Mouse (Mus musculus) CH12.LX (cell line): ENCODE measurements at regions not wholly inside any gene's neighbourhood (a gene's known extent, or its start where the extent isn't known, plus 50 kb on each side); places are given as distances from the start of the nearest gene placed in this dataset.

Experiments
- DNase-seq: peaks from one replicate; pipeline ENCODE4 v3.0.0-alpha.2; 2013; ENCODE audit errors: extremely low read depth
- H3K27ac ChIP-seq: 2 replicates; pipeline ENCODE4 v1.5.1; 2012; ENCODE audit warnings: low read depth, mild to moderate bottlenecking, control low read depth, moderate library complexity; ENCODE audit not compliant: insufficient read depth
- H3K27me3 ChIP-seq: replicated peaks from 2 replicates; pipeline ENCODE3; 2012; ENCODE audit warnings: inconsistent platforms
- H3K36me3 ChIP-seq, 2 experiments: replicated peaks in 1 of 2; 2 replicates each; pipeline versions ENCODE3 to v1.6.1; 2012; ENCODE audit warnings: inconsistent platforms in 1 of 2, low read length in 1 of 2, mild to moderate bottlenecking in 1 of 2, mixed read lengths in 1 of 2, moderate library complexity in 1 of 2; ENCODE audit not compliant: control insufficient read depth in 1 of 2, insufficient read depth in 1 of 2
- H3K4me1 ChIP-seq, 2 experiments: 2 replicates each; pipeline ENCODE4 v1.6.1; 2012; ENCODE audit warnings: inconsistent platforms in 1 of 2, moderate library complexity in 1 of 2; ENCODE audit not compliant: insufficient read depth in 2 of 2, control insufficient read depth in 1 of 2
- H3K4me2 ChIP-seq: 2 replicates; pipeline ENCODE4 v1.6.1; 2012; ENCODE audit warnings: low read depth, mild to moderate bottlenecking, control low read depth; ENCODE audit not compliant: poor library complexity, insufficient read depth, severe bottlenecking
- H3K4me3 ChIP-seq, 3 experiments: fragments of 150-350 bp in 1 of 3; sonication (generic) in 1 of 3; replicated peaks in 1 of 3; 2 replicates each; pipeline versions ENCODE3 to v1.5.1; 2011 to 2012; ENCODE audit warnings: low read depth in 2 of 3, low read length in 2 of 3, mild to moderate bottlenecking in 2 of 3, moderate library complexity in 2 of 3, control low read depth in 1 of 3, improper control_type of control experiment in 1 of 3, inconsistent platforms in 1 of 3, mixed read lengths in 1 of 3; ENCODE audit not compliant: poor library complexity in 1 of 3
- H3K79me2 ChIP-seq: replicated peaks from 2 replicates; pipeline ENCODE4 v1.6.1; 2012; ENCODE audit warnings: mild to moderate bottlenecking, moderate library complexity; ENCODE audit not compliant: control insufficient read depth, poor library complexity, insufficient read depth, severe bottlenecking; ENCODE audit errors: extremely low read depth
- H3K9ac ChIP-seq: 2 replicates; pipeline ENCODE4 v1.6.1; 2012; ENCODE audit warnings: low read depth, mild to moderate bottlenecking, control low read depth, moderate library complexity; ENCODE audit not compliant: insufficient read depth
- H3K9me3 ChIP-seq: replicated peaks from 2 replicates; pipeline ENCODE3; 2012; ENCODE audit warnings: low read length, inconsistent platforms, mixed read lengths
- CHD1 ChIP-seq: IDR thresholded peaks from 2 replicates; pipeline ENCODE4 v1.6.1; 2012; ENCODE audit warnings: low read depth, low read length, improper control_type of control experiment, inconsistent platforms
- CHD2 ChIP-seq: IDR thresholded peaks from 2 replicates; pipeline ENCODE4 v1.6.1; 2011; ENCODE audit warnings: low read length, improper control_type of control experiment
- E2F4 ChIP-seq: IDR thresholded peaks from 2 replicates; pipeline ENCODE4 v1.6.1; 2011; ENCODE audit warnings: low read depth, low read length, improper control_type of control experiment; ENCODE audit not compliant: insufficient replicate concordance
- ELF1 ChIP-seq: IDR thresholded peaks from 2 replicates; pipeline ENCODE4 v1.6.1; 2014; ENCODE audit warnings: low read depth, mild to moderate bottlenecking, inconsistent platforms, low read length, improper control_type of control experiment
- JUND ChIP-seq: conservative IDR thresholded peaks from 2 replicates; pipeline ENCODE4 v1.6.1; 2011; ENCODE audit warnings: low read depth, low read length, improper control_type of control experiment
- KAT2A ChIP-seq: IDR thresholded peaks from 2 replicates; pipeline ENCODE4 v1.6.1; 2012; ENCODE audit warnings: low read length, improper control_type of control experiment, inconsistent platforms; ENCODE audit not compliant: insufficient replicate concordance
- MEF2A ChIP-seq: IDR thresholded peaks from 2 replicates; pipeline ENCODE4 v1.6.1; 2014; ENCODE audit warnings: low read depth, mild to moderate bottlenecking, inconsistent platforms, low read length, improper control_type of control experiment, borderline replicate concordance
- PAX5 ChIP-seq: IDR thresholded peaks from 2 replicates; pipeline ENCODE4 v1.6.1; 2012; ENCODE audit warnings: low read length, inconsistent platforms, mixed read lengths
- SIN3A ChIP-seq: IDR thresholded peaks from 2 replicates; pipeline ENCODE4 v1.6.1; 2012; ENCODE audit warnings: low read length, improper control_type of control experiment, inconsistent platforms
- TBP ChIP-seq: conservative IDR thresholded peaks from 2 replicates; pipeline ENCODE4 v1.6.1; 2011; ENCODE audit warnings: low read depth, low read length, improper control_type of control experiment
- TCF12 ChIP-seq: IDR thresholded peaks from 2 replicates; pipeline ENCODE4 v1.6.1; 2014; ENCODE audit warnings: low read depth, mild to moderate bottlenecking, inconsistent platforms, low read length, improper control_type of control experiment
- UBTF ChIP-seq: IDR thresholded peaks from 2 replicates; pipeline ENCODE4 v1.6.1; 2012; ENCODE audit warnings: low read depth, mild to moderate bottlenecking, inconsistent platforms, low read length, improper control_type of control experiment, moderate library complexity
- USF2 ChIP-seq: conservative IDR thresholded peaks from 2 replicates; pipeline ENCODE4 v1.6.1; 2011; ENCODE audit warnings: low read depth, low read length, improper control_type of control experiment
- ZC3H11A ChIP-seq: IDR thresholded peaks from 2 replicates; pipeline ENCODE4 v1.6.1; 2012; ENCODE audit warnings: low read depth, mild to moderate bottlenecking, inconsistent platforms, low read length, improper control_type of control experiment
- ZMIZ1 ChIP-seq: IDR thresholded peaks from 2 replicates; pipeline ENCODE4 v1.6.1; 2012; ENCODE audit warnings: low read depth, mild to moderate bottlenecking, inconsistent platforms, low read length, improper control_type of control experiment
- ZNF384 ChIP-seq: IDR thresholded peaks from 2 replicates; pipeline ENCODE4 v1.6.1; 2012; ENCODE audit warnings: low read depth, low read length, improper control_type of control experiment, inconsistent platforms
- dilution Hi-C: fragments of 300-500 bp; cut with MboI; formaldehyde crosslinking; loops from 2 replicates; pipeline ENCODE4 v1.14.3; 2020; ENCODE audit warnings: low sequenced_read_pairs; ENCODE audit not compliant: extremely low pct_unique_long_range_greater_than_20kb, extremely low pct_ligation_motif_present
- in situ Hi-C: fragments of 300-500 bp; cut with MboI; formaldehyde crosslinking; loops from 3 replicates; pipeline ENCODE4 v1.14.3; 2019; ENCODE audit warnings: low sequenced_read_pairs, low pct_ligation_motif_present, low pct_unique_long_range_greater_than_20kb, mixed read lengths

GRCm38 (mm10) chr12:74458521-74458920 lies 142.3 kb upstream of the Gm11042 start:
- no peaks in the 10 kb centered on the region for H3K79me2 ChIP-seq
- in situ Hi-C loops, result no loop called here
- no peaks in the 10 kb centered on the region for H3K36me3 ChIP-seq
- no peaks in the 10 kb centered on the region for H3K9me3 ChIP-seq
- no peaks in the 10 kb centered on the region for H3K4me1 ChIP-seq
- no peak for TF ChIP-seq ZC3H11A
- no peak for TF ChIP-seq ELF1
- TF ChIP-seq ZMIZ1, result no peak
- TF ChIP-seq ZNF384, result no peak
- TF ChIP-seq PAX5, result no peak
- no peak for TF ChIP-seq JUND
- TF ChIP-seq USF2, result no peak
- TF ChIP-seq, all 38 proteins: peak for 0
- no peaks in the 10 kb centered on the region for H3K27me3 ChIP-seq
- no peak for DNase-seq
- H3K4me3 ChIP-seq, result no peak overlapping the region
- no peak overlapping the region for H3K4me2 ChIP-seq
- dilution Hi-C loops, result no loop called here
- H3K27ac ChIP-seq, result no peak overlapping the region
- H3K9ac ChIP-seq, result no peak overlapping the region

GRCm38 (mm10) chr12:74452375-74453090 lies 136.3 kb upstream of the Gm11042 start:
- Histone ChIP-seq H3K9me3 (no peaks in the 10 kb centered on the region), H3K36me3 (no peaks in the 10 kb centered on the region), H3K4me3 (no peak overlapping the region), H3K4me2 (no peak overlapping the region), H3K27ac (no peak overlapping the region), H3K4me1 (no peaks in the 10 kb centered on the region), H3K79me2 (no peaks in the 10 kb centered on the region), H3K9ac (no peak overlapping the region), H3K27me3 (no peaks in the 10 kb centered on the region)
- TF ChIP-seq SIN3A (no peak), ZC3H11A (no peak), KAT2A (no peak), TBP (no peak), MEF2A (no peak), ELF1 (no peak), CHD1 (no peak)
- in situ Hi-C loops, result no loop called here
- dilution Hi-C loops, result no loop called here
- DNase-seq, result peak; percentile 5

GRCm38 (mm10) chr12:74448248-74448647 lies 132.1 kb upstream of the Gm11042 start:
- in situ Hi-C loops, result no loop called here
- no peaks in the 10 kb centered on the region for H3K36me3 ChIP-seq
- H3K4me2 ChIP-seq, result no peak overlapping the region
- no peaks in the 10 kb centered on the region for H3K4me1 ChIP-seq
- H3K27me3 ChIP-seq, result no peaks in the 10 kb centered on the region
- H3K4me3 ChIP-seq, result no peak overlapping the region
- dilution Hi-C loops, result no loop called here
- H3K79me2 ChIP-seq, result no peaks in the 10 kb centered on the region
- H3K27ac ChIP-seq, result no peak overlapping the region
- H3K9me3 ChIP-seq, result no peaks in the 10 kb centered on the region
- no peak for DNase-seq
- TF ChIP-seq TBP, result no peak
- no peak for TF ChIP-seq TCF12
- TF ChIP-seq E2F4, result no peak
- TF ChIP-seq UBTF, result no peak
- no peak for TF ChIP-seq CHD2
- no peak overlapping the region for H3K9ac ChIP-seq
